Mouse (Mus musculus): Measurements from ENCODE around the gene Ptrhd1.

DNA sequence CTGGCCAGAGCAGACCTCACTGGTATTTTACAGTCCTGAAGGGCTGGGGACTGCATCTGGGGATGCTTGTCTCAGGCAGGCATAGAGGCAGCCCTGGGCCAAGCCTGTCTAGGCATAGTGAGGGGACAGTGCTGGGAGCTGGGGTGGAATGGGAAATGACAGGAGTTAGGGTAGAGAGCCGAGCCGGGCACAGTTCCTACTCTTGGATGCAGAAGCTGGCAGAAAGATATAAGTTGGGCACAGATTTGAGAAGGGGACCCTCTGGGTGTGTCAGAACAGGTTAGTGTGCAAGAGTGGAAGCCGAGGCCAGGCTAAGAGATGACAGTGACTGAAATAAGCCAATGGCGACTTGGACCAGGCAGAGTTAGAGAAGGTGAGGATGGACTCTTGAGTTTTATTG is 31.6 kb upstream of the Ptrhd1 start:
- no peak for TF ChIP-seq CTCF (IDR thresholded peaks at IDR 0.05; ENCODE audit: low read depth, low read length)
- TF ChIP-seq POLR2A (IDR thresholded peaks at IDR 0.05; ENCODE audit: extremely low read depth, insufficient read depth, low read length), result no peak

Data from liver, adult 2 months (tissue).